Mouse (Mus musculus) liver, postnatal 0 days (tissue): ENCODE measurements around the gene Osbp. TPM values are rescaled to one million over a fixed set of nuclear protein-coding genes. Genes with fewer than 3 reads are reported as not detected.

Experiments
- ATAC-seq: fragments of 200-750 bp; cut with Nextera tagmentation; 2 replicates; pipeline ENCODE4 v1.8.0; 2017; ENCODE audit warnings: mild to moderate bottlenecking, moderate library complexity
- DNase-seq: peaks from one replicate; pipeline ENCODE4 v3.0.0-alpha.2; 2016
- H3K27ac ChIP-seq: fragments of 300-500 bp; sonication (generic); 2 replicates; pipeline ENCODE4 v1.5.1; 2014; ENCODE audit warnings: antibody characterized with exemption, moderate library complexity, mild to moderate bottlenecking, low read depth
- H3K27me3 ChIP-seq: fragments of 300-500 bp; sonication (generic); 2 replicates; pipeline ENCODE4 v1.6.1; 2014; ENCODE audit warnings: low read length, control low read depth, mixed read lengths; ENCODE audit not compliant: insufficient read depth
- H3K36me3 ChIP-seq: fragments of 300-500 bp; sonication (generic); replicated peaks from 2 replicates; pipeline ENCODE4 v1.6.1; 2014; ENCODE audit warnings: mild to moderate bottlenecking, control low read depth, low read length, moderate library complexity, mixed read lengths; ENCODE audit not compliant: insufficient read depth
- H3K4me1 ChIP-seq: fragments of 300-500 bp; sonication (generic); 2 replicates; pipeline ENCODE4 v1.6.1; 2014; ENCODE audit warnings: antibody characterized with exemption, mild to moderate bottlenecking, control low read depth; ENCODE audit not compliant: insufficient read depth
- H3K4me2 ChIP-seq: fragments of 300-500 bp; sonication (generic); 2 replicates; pipeline ENCODE4 v1.6.1; 2014; ENCODE audit warnings: low read depth, mild to moderate bottlenecking, low read length, moderate library complexity, mixed read lengths
- H3K4me3 ChIP-seq: fragments of 300-500 bp; sonication (generic); 2 replicates; pipeline ENCODE4 v1.5.1; 2014; ENCODE audit warnings: low read depth, low read length
- H3K9ac ChIP-seq: fragments of 300-500 bp; sonication (generic); replicated peaks from 2 replicates; pipeline ENCODE4 v1.6.1; 2014; ENCODE audit warnings: mild to moderate bottlenecking, moderate library complexity
- H3K9me3 ChIP-seq: fragments of 300-500 bp; sonication (generic); 2 replicates; pipeline ENCODE4 v1.6.1; 2016; ENCODE audit warnings: mild to moderate bottlenecking, control low read depth, low read length, mixed read lengths
- CTCF ChIP-seq: sonication (generic); IDR thresholded peaks from 2 replicates; pipeline ENCODE4 v1.5.1; 2016; ENCODE audit warnings: antibody characterized with exemption, low read depth
- EP300 ChIP-seq: IDR thresholded peaks from 2 replicates; pipeline ENCODE4 v1.6.1; 2016; ENCODE audit warnings: antibody characterized with exemption, low read depth, mild to moderate bottlenecking
- WGBS: fragments of 180-500 bp; shearing (Covaris S2); extraction: QIAGEN DNeasy Blood & Tissue Kit; methylation state at CpG from one replicate; pipeline ENCODE4 v1.1.7; 2014; ENCODE audit not compliant: insufficient replicate concordance; 5-methylcytosine and 5-hydroxymethylcytosine counted together
- polyA plus RNA-seq: library from polyadenylated mRNA; unstranded; fragments of >200 nt; fragmentation: Nextera tagmentation; extraction: Ambion mirVana; gene quantifications from 2 replicates; pipeline ENCODE4 v1.2.1, GENCODE M21; 2015

Osbp gene
- polyA plus RNA-seq, 1 experiment from 2014 or later = 2.7 TPM

- no peak overlapping the region for H3K9ac ChIP-seq
These were observed 43.0 kb downstream of the Osbp start for GRCm38 (mm10) chr19:12008410-12009380.

GRCm38 (mm10) chr19:12009501-12010280 lies 44.0 kb downstream of the Osbp start:
- peak; percentile 73 for DNase-seq
- Histone ChIP-seq H3K36me3 (no peaks in the 10 kb centered on the region), H3K27me3 (no peaks in the 10 kb centered on the region), H3K27ac (peak overlapping the region; percentile 94), H3K9me3 (no peaks in the 10 kb centered on the region), H3K9ac (peak overlapping the region; percentile 70), H3K4me2 (peak overlapping the region; percentile 84), H3K4me1 (peaks cover 14% of the 10 kb centered on the region), H3K4me3 (peak overlapping the region; percentile 62)
- 1% methylated on average over 24 of the region's 24 CpGs for whole genome bisulfite sequencing
- peak; percentile 39; the same call in 1 of the 2 replicates for TF ChIP-seq EP300
- no peak for TF ChIP-seq CTCF
- no peak; the same call in 1 of the 2 replicates for ATAC-seq

More at GRCm38 (mm10) chr19:12008410-12009380, 43.0 kb downstream of the Osbp start:
- WGBS = 28% methylated on average over 17 of the region's 17 CpGs
- ATAC-seq (no peak), DNase-seq (no peak)
- TF ChIP-seq CTCF (no peak), EP300 (no peak)
- H3K36me3 ChIP-seq = no peaks in the 10 kb centered on the region
- H3K9me3 ChIP-seq = no peaks in the 10 kb centered on the region
- H3K4me2 ChIP-seq = peak overlapping the region; percentile 33
- no peaks in the 10 kb centered on the region for H3K27me3 ChIP-seq
- no peak overlapping the region for H3K4me3 ChIP-seq
- peaks cover 16% of the 10 kb centered on the region for H3K4me1 ChIP-seq
- peak overlapping the region; percentile 94 for H3K27ac ChIP-seq

- Histone ChIP-seq H3K9ac (peak overlapping the region; percentile 70), H3K36me3 (no peaks in the 10 kb centered on the region), H3K4me2 (peak overlapping the region; percentile 84), H3K4me1 (peaks cover 12% of the 10 kb centered on the region), H3K27me3 (no peaks in the 10 kb centered on the region), H3K4me3 (peak overlapping the region; percentile 62), H3K27ac (peak overlapping the region; percentile 94), H3K9me3 (no peaks in the 10 kb centered on the region)
- WGBS = 2% methylated on average over 24 of the region's 24 CpGs
- ATAC-seq (peak; percentile 41), DNase-seq (peak; percentile 83)
- no peak for TF ChIP-seq CTCF
- no peak for TF ChIP-seq EP300
These were observed 44.6 kb downstream of the Osbp start for GRCm38 (mm10) chr19:12010281-12010771.

- Histone ChIP-seq H3K4me3 (peak overlapping the region; percentile 62), H3K27me3 (no peaks in the 10 kb centered on the region), H3K4me2 (peak overlapping the region; percentile 84), H3K9ac (peak overlapping the region; percentile 70), H3K27ac (peak overlapping the region; percentile 94), H3K4me1 (peaks cover 12% of the 10 kb centered on the region), H3K36me3 (no peaks in the 10 kb centered on the region), H3K9me3 (no peaks in the 10 kb centered on the region)
- peak; percentile 74 for DNase-seq
- TF ChIP-seq EP300 (peak; percentile 45; the same call in 1 of the 2 replicates), CTCF (no peak)
- ATAC-seq = peak; percentile 40
- WGBS = under 1% methylated on average over 26 of the region's 26 CpGs
These were observed 45.3 kb downstream of the Osbp start for GRCm38 (mm10) chr19:12010916-12011559.

DNA sequence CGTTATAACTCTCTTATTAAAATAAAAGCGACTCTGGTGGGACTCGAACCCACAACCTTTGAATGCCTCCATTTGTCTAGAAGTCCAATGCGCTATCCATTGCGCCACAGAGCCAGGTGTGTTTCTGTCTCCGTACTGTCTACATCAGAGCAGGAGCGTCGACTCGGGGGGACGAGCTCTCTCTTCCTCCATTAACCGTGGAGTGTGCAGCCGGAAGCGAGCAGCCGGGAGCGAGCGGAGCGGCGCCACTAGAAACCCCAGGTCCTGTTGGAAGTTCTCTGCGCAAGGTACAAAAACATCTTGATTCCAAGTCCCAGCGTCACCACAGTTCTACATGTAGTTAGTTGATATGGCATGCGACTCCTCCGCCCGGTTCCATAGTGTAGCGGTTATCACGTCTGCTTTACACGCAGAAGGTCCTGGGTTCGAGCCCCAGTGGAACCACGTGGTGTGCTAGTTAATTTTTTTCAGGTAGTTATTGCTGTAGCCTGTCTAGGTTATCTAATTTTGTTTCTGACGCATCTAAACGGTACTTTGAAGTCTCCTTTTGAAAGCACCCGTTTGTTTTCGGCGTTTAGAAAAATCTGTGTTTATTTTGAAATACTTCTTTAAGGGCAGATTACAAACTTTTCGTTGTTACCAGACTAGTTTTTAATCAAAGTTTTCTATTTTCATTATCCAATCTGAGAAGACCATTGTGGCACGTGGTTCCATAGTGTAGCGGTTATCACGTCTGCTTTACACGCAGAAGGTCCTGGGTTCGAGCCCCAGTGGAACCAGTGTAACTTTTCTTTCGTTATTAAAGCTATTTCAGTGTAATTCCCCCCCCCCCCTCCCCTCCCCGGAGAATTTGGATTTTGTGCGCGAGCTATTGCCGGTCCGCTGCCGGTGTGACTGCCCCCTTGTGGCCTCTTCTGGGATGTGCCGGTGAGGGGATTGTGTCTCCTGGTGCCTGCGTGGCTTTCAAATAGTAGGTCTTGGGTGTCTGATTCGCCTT lies 46.1 kb downstream of the Osbp start:
- peak overlapping the region; percentile 84 for H3K4me2 ChIP-seq
- no peaks in the 10 kb centered on the region for H3K36me3 ChIP-seq
- peak overlapping the region; percentile 94 for H3K27ac ChIP-seq
- under 1% methylated on average over 49 of the region's 49 CpGs for WGBS
- TF ChIP-seq EP300 (peak; percentile 42; the same call in 1 of the 2 replicates), CTCF (peak; percentile 88)
- peak; percentile 93 for DNase-seq
- peak overlapping the region; percentile 62 for H3K9ac ChIP-seq
- H3K4me3 ChIP-seq = peak overlapping the region; percentile 62
- no peaks in the 10 kb centered on the region for H3K27me3 ChIP-seq
- ATAC-seq = peak; percentile 71
- no peaks in the 10 kb centered on the region for H3K9me3 ChIP-seq
- H3K4me1 ChIP-seq = peaks cover 11% of the 10 kb centered on the region
